Mouse (Mus musculus) frontal cortex, adult 2 months (tissue): ENCODE results near the gene St3gal4. TPM values are rescaled to one million over a fixed set of nuclear protein-coding genes. Genes with fewer than 3 reads are reported as not detected.
A peak's percentile ranks its signal among the peaks of the same experiment; 100 is the strongest.

Experiments
- DNase-seq, 2 experiments: peaks; one replicate each; pipeline ENCODE4 v3.0.0; 2022; ENCODE audit warnings: low spot score in 1 of 2; ENCODE audit errors: extremely low spot score in 1 of 2
- polyA plus RNA-seq: library from polyadenylated mRNA; depleted of rRNA; stranded (reverse); fragments of >200 nt; gene quantifications from 2 replicates; pipeline ENCODE4 v1.2.3, GENCODE M21; 2012

St3gal4 gene
- polyA plus RNA-seq, 1 experiment: 10.2 TPM

- DNase-seq: peak; percentile 73 to 79
Measured at GRCm38 (mm10) chr9:35108916-35109315, 10.2 kb downstream of the St3gal4 start.

DNA sequence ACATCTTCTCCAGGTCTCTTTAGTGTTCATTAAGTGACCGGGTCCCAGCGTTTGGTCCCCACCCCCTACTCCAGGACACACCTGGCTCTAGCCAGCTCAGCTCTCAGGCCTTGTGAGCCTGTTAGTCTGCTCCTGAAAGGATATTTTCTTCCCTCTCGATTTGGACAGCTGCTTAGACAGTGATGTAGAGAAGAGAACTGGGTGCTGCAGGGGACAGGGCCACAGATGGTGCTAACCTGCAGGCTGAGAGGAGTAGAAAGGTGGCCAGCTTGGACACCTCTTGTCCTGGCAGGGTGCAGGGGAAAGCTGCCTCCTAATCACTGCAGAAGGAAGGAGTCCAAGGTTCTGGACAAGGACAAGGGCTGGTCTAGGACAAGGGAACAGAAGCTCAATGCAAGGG, 11.0 kb downstream of the St3gal4 start:
- DNase-seq: no peak

GRCm38 (mm10) chr9:35107396-35107795, 11.7 kb downstream of the St3gal4 start:
- DNase-seq: no peak

- DNase-seq: no peak
Measured at GRCm38 (mm10) chr9:35105884-35106880, 12.9 kb downstream of the St3gal4 start.

- no peak for DNase-seq
Measured at GRCm38 (mm10) chr9:35105438-35105837, 13.6 kb downstream of the St3gal4 start.

DNA sequence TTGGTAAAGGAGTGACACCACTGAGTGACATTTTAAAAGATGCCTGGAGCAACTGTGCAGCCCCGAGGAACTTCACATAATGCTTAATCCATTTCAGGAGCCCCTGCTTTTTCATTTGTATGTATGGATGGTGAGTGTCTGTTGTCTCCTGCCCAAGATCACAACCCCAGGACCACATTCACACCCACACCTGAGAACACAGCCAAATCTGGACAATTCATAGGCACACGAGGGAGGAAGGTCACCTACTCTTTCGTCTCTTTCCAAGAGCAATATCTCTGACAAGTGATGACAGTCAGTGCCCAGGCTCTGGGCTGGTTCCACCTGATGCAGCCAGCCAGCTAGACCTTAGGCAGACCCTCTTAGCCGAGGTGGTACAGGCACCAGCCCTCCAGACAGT, 14.4 kb downstream of the St3gal4 start:
- no peak for DNase-seq

DNA sequence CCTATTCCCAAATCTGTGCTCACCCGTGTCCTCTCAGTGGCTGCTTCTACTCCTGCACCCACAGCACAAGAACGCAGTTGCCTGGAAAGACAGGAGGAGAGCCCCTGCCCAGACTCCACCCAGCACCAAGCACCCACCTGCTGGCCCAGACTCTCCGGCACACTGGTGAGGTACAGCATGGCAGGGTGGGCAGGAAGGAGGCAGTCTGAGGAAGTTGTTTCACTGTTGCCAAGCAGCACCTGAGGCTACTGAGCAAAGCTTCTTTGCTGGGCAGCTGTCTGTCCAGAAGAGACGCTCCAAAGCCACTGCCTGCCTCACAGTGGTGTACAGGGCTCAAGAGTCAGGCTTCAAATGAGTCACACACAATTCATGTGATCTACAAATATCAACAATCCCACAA, 20.3 kb downstream of the St3gal4 start:
- no peak for DNase-seq

GRCm38 (mm10) chr9:35097901-35098300, 21.2 kb downstream of the St3gal4 start:
- no peak for DNase-seq

GRCm38 (mm10) chr9:35095726-35096125, 23.3 kb downstream of the St3gal4 start:
- DNase-seq: no peak

GRCm38 (mm10) chr9:35093350-35093749, 25.7 kb downstream of the St3gal4 start:
- DNase-seq: no peak

- no peak for DNase-seq
Measured at GRCm38 (mm10) chr9:35092904-35093303, 26.2 kb downstream of the St3gal4 start.

- no peak for DNase-seq
Measured at GRCm38 (mm10) chr9:35061446-35061845, 57.6 kb downstream of the St3gal4 start.

DNA sequence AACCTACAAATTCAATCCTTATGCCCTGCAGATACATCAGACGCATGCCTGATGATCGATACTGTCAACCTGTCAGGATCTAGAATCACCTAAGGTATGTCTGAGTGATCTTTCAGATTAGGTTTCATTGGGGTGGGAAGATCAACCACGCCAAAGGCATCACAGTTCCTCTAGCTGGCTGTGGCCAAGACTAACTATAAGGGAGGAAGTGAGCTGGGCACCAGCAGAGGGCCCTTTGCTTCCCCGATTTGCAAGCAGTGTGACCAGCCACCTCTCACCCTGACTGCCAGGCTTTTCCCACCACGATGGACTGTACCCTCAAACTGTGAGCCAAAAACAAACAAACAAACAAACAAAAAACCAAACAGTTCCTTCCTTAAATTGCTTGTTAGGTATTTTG, 59.2 kb downstream of the St3gal4 start:
- no peak for DNase-seq

DNA sequence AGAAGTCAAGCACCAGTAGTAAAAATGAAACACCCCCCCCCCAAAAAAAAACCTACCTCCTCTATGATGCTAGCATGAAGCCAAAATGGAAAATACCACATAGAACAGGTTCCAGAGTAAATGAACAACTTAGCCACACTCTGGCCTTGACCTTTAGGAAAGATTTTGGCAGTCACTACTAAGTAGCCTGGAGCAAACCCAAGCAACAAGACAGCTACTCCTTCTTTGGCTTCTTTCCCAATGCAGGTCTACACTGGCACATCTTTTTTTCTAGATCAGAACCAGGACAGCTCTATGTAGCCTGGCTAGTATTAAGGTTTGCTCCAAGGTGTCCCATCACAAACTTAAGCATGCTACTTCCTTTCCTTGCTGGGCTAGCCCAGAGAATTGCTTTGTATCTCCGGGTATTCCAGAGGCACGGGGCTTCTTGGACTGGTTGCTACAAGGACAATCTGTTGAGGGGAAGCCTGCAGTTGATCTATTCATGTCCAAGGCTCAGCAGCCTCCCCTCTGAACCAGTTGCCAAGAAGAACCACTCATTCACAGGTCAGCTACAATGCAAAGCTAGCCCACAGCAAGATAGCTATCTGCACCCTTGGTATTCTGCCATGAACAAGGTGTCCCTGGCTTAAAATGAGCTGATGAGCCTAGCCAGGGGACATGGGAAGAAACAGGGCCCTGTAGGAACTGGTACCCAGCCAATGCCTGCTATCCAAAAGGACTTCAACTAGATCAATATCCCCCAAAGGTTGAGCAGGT, 60.3 kb downstream of the St3gal4 start:
- DNase-seq: no peak

- no peak for DNase-seq
Measured at GRCm38 (mm10) chr9:35058186-35058585, 60.9 kb downstream of the St3gal4 start.

- DNase-seq: no peak
Measured at GRCm38 (mm10) chr9:35057631-35058030, 61.4 kb downstream of the St3gal4 start.

DNA sequence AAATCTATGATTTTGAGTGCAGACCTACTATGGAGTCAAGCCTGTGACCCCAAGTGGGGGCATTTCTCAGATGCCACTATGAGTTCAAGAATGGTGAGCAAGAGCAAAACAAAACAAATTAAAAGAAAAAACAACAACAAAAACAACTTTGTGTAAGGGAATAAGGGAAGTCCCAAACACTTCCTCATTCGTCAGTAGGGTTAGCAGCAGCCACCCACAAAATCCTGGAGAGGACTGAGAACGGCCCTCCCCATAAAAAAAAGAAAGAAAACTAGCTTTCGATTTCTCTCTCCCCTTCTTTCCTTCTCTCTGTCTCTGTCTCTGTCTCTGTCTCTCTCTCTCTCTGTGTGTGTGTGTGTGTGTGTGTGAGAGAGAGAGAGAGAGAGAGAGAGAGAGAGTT, 62.5 kb downstream of the St3gal4 start:
- no peak for DNase-seq

DNA sequence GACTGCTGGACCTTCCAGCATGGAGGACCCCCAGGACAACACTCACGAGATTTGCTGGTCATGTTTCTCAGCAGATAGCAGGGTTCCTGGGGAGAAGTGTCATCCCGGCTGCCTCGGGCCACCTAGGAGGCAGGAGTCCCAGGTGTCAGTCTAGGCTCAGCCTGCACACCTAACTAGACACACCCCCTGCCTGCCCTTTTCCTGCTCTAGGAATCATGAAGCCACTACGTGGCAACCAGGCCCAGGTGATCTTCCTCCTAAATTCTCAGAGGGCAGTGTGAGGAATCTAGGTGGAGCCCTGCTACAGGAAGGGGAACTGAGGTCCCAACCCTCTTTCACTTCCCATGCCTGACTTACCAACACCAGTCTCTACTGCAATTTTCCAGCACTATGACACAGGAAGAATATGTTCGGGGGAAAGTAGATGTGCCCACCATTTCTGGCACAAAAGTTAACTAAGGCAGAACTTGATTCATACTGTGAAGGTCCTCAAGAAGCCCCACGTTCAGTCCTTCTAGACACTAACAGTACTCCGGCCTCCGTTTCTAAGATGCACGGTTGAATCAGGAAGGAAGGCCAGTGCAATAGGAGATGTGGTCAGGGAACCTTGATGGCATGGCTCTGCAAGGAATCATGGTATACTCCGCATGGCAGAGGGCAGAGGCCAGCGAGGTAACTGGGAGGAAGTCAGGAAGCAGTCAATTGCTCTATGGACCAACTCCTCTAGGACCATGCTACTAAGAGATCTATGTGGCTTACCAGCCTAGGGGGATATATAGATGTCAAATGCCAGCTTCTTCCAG, 63.3 kb downstream of the St3gal4 start:
- DNase-seq: no peak

DNA sequence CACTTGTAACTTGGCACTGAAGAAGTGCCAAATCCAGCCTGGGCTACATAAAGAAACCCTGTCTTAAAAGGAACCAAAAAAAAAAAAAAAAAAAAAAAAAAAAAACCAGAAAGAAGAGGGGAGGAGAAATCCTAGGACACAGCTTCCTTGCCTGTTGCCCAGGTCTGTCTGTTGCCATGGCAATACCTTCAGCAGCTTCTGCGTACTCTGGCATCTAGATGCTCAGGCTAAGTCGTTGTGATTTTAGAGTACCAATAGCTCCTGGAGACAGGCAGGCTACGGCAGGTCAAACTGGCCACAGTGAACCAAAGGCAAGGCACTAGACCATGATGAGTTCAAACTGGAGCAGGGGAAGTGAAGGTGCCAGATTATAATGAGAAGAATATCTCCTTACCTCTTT, 65.4 kb downstream of the St3gal4 start:
- DNase-seq: no peak

DNA sequence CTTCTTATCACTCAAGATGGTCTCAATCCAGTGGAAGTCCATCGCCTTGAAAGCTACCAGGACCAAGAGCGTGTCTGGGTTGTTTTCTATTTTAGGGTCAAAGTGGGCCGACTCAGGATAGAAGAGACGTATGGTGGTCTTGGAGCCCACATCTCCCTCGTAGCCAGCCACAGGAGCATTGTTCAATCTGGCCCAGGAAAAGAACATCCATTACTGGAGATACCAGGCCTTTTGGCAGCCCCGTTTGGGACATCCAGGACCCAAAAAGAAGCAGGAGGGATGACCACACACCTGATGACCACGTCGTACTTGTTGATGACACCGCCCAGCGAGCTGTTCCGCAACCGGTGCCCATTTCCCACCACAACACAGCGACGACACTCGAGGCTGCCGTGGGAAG, 66.0 kb downstream of the St3gal4 start:
- peak in 1 of 2 experiments; percentile 0 for DNase-seq

DNA sequence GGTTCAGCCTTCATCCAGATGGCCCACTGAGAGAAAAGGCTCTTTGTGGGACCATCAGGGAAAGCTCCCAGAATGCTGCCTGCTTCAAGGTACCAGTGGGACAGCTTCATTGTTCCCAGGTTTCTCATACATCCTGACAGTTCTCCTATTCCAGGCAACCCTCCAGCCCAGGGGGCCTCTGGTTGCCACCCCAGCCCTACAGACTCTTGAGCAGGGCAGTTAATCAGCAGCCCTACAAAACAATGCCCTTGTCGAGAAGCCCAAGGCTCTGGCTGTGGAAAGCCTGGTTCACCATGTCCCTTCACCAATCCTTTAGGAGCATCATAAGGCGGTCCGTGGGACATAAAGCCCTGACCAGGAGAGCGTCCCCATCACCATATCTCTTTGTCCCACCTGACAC, 66.4 kb downstream of the St3gal4 start:
- no peak for DNase-seq
